Mouse (Mus musculus): ENCODE data around the gene Kctd11. TPM values are rescaled to one million over a fixed set of nuclear protein-coding genes. Genes with fewer than 3 reads are reported as not detected.

Kctd11 gene
- polyA plus RNA-seq, 1 experiment: 1.9 TPM

- Histone ChIP-seq H3K27me3 (ENCODE audit: control insufficient read depth, insufficient read depth, low read length) (no peaks in the 10 kb centered on the region), H3K4me1 (ENCODE audit: control insufficient read depth, insufficient read depth, low read length) (no peaks in the 10 kb centered on the region), H3K27ac (ENCODE audit: insufficient read depth, low read length) (no peak overlapping the region), H3K4me3 (replicated peaks; ENCODE audit: insufficient read depth, low read depth, low read length) (no peak overlapping the region)
- WGBS: 67% methylated on average over 4 of the region's 4 CpGs
- no peak for TF ChIP-seq POLR2A (IDR thresholded peaks at IDR 0.05; ENCODE audit: borderline replicate concordance, insufficient read depth, low read length)
- TF ChIP-seq CTCF (IDR thresholded peaks at IDR 0.05; ENCODE audit: borderline replicate concordance, insufficient read depth, low read depth, low read length): peak; percentile 40; the same call in 1 of the 2 replicates
- no peak for DNase-seq
These were observed 1.9 kb upstream of the Kctd11 start for GRCm38 (mm10) chr11:69883066-69883465.

GRCm38 (mm10) chr11:69881787-69882670 lies 823 bp upstream of the Kctd11 start:
- H3K27ac ChIP-seq (ENCODE audit: insufficient read depth, low read length): no peak overlapping the region
- WGBS: 60% methylated on average over 21 of the region's 21 CpGs
- H3K27me3 ChIP-seq (ENCODE audit: control insufficient read depth, insufficient read depth, low read length): no peaks in the 10 kb centered on the region
- DNase-seq: no peak
- no peaks in the 10 kb centered on the region for H3K4me1 ChIP-seq (ENCODE audit: control insufficient read depth, insufficient read depth, low read length)
- TF ChIP-seq CTCF (IDR thresholded peaks at IDR 0.05; ENCODE audit: borderline replicate concordance, insufficient read depth, low read depth, low read length): no peak
- no peak for TF ChIP-seq POLR2A (IDR thresholded peaks at IDR 0.05; ENCODE audit: borderline replicate concordance, insufficient read depth, low read length)
- H3K4me3 ChIP-seq (replicated peaks; ENCODE audit: insufficient read depth, low read depth, low read length): peak overlapping the region; percentile 57

GRCm38 (mm10) chr11:69880506-69880852 lies 727 bp downstream of the Kctd11 start:
- peak; percentile 72; the same call in 1 of the 2 replicates for TF ChIP-seq CTCF (IDR thresholded peaks at IDR 0.05; ENCODE audit: borderline replicate concordance, insufficient read depth, low read depth, low read length)
- no peak for TF ChIP-seq POLR2A (IDR thresholded peaks at IDR 0.05; ENCODE audit: borderline replicate concordance, insufficient read depth, low read length)
- under 1% methylated on average over 18 of the region's 18 CpGs for WGBS
- peak; percentile 62 to 68 for DNase-seq

GRCm38 (mm10) chr11:69879711-69880110 lies 1.5 kb downstream of the Kctd11 start:
- H3K4me3 ChIP-seq (replicated peaks; ENCODE audit: insufficient read depth, low read depth, low read length): no peak overlapping the region
- H3K27ac ChIP-seq (ENCODE audit: insufficient read depth, low read length): no peak overlapping the region
- 73% methylated on average over 15 of the region's 15 CpGs for WGBS
- TF ChIP-seq CTCF (IDR thresholded peaks at IDR 0.05; ENCODE audit: borderline replicate concordance, insufficient read depth, low read depth, low read length) (no peak), POLR2A (IDR thresholded peaks at IDR 0.05; ENCODE audit: borderline replicate concordance, insufficient read depth, low read length) (no peak)
- no peaks in the 10 kb centered on the region for H3K27me3 ChIP-seq (ENCODE audit: control insufficient read depth, insufficient read depth, low read length)
- H3K4me1 ChIP-seq (ENCODE audit: control insufficient read depth, insufficient read depth, low read length): no peaks in the 10 kb centered on the region
- DNase-seq: no peak

More at GRCm38 (mm10) chr11:69880506-69880852, 727 bp downstream of the Kctd11 start:
- Histone ChIP-seq H3K4me1 (ENCODE audit: control insufficient read depth, insufficient read depth, low read length) (no peaks in the 10 kb centered on the region), H3K4me3 (replicated peaks; ENCODE audit: insufficient read depth, low read depth, low read length) (peak overlapping the region; percentile 57), H3K27ac (ENCODE audit: insufficient read depth, low read length) (no peak overlapping the region; the same call in 1 of the 2 replicates), H3K27me3 (ENCODE audit: control insufficient read depth, insufficient read depth, low read length) (no peaks in the 10 kb centered on the region)

GRCm38 (mm10) chr11:69878952-69879351 lies 2.3 kb downstream of the Kctd11 start:
- no peak for DNase-seq
- TF ChIP-seq CTCF (IDR thresholded peaks at IDR 0.05; ENCODE audit: borderline replicate concordance, insufficient read depth, low read depth, low read length) (no peak), POLR2A (IDR thresholded peaks at IDR 0.05; ENCODE audit: borderline replicate concordance, insufficient read depth, low read length) (no peak)
- no peaks in the 10 kb centered on the region for H3K27me3 ChIP-seq (ENCODE audit: control insufficient read depth, insufficient read depth, low read length)
- no peak overlapping the region for H3K4me3 ChIP-seq (replicated peaks; ENCODE audit: insufficient read depth, low read depth, low read length)
- WGBS: 87% methylated on average over 6 of the region's 6 CpGs
- H3K27ac ChIP-seq (ENCODE audit: insufficient read depth, low read length): no peak overlapping the region
- no peaks in the 10 kb centered on the region for H3K4me1 ChIP-seq (ENCODE audit: control insufficient read depth, insufficient read depth, low read length)

GRCm38 (mm10) chr11:69878399-69878798 lies 2.8 kb downstream of the Kctd11 start:
- WGBS: 68% methylated on average over 3 of the region's 3 CpGs
- Histone ChIP-seq H3K4me1 (ENCODE audit: control insufficient read depth, insufficient read depth, low read length) (no peaks in the 10 kb centered on the region), H3K27me3 (ENCODE audit: control insufficient read depth, insufficient read depth, low read length) (no peaks in the 10 kb centered on the region), H3K4me3 (replicated peaks; ENCODE audit: insufficient read depth, low read depth, low read length) (no peak overlapping the region), H3K27ac (ENCODE audit: insufficient read depth, low read length) (no peak overlapping the region)
- no peak for TF ChIP-seq CTCF (IDR thresholded peaks at IDR 0.05; ENCODE audit: borderline replicate concordance, insufficient read depth, low read depth, low read length)
- TF ChIP-seq POLR2A (IDR thresholded peaks at IDR 0.05; ENCODE audit: borderline replicate concordance, insufficient read depth, low read length): no peak
- no peak for DNase-seq

GRCm38 (mm10) chr11:69877878-69878277 lies 3.3 kb downstream of the Kctd11 start, which contains the start of gene Tmem95:
Gene Tmem95, minus strand, starts transcription at chr11:69878018.
- DNase-seq: no peak
- no peak within 1 kb of the TSS for H3K27ac ChIP-seq (ENCODE audit: insufficient read depth, low read length)
- peak within 1 kb of the TSS; percentile 3 for H3K4me3 ChIP-seq (replicated peaks; ENCODE audit: insufficient read depth, low read depth, low read length)
- H3K4me1 ChIP-seq (ENCODE audit: control insufficient read depth, insufficient read depth, low read length): no peaks in the 10 kb centered on the region
- 74% methylated on average over 11 of the region's 11 CpGs for WGBS
- TF ChIP-seq POLR2A (IDR thresholded peaks at IDR 0.05; ENCODE audit: borderline replicate concordance, insufficient read depth, low read length) (no peak), CTCF (IDR thresholded peaks at IDR 0.05; ENCODE audit: borderline replicate concordance, insufficient read depth, low read depth, low read length) (no peak)
- no peaks in the 10 kb centered on the region for H3K27me3 ChIP-seq (ENCODE audit: control insufficient read depth, insufficient read depth, low read length)

- no peak for TF ChIP-seq POLR2A (IDR thresholded peaks at IDR 0.05; ENCODE audit: borderline replicate concordance, insufficient read depth, low read length)
- peak; percentile 83 for TF ChIP-seq CTCF (IDR thresholded peaks at IDR 0.05; ENCODE audit: borderline replicate concordance, insufficient read depth, low read depth, low read length)
- Histone ChIP-seq H3K4me3 (replicated peaks; ENCODE audit: insufficient read depth, low read depth, low read length) (peak overlapping the region; percentile 3), H3K27me3 (ENCODE audit: control insufficient read depth, insufficient read depth, low read length) (no peaks in the 10 kb centered on the region), H3K4me1 (ENCODE audit: control insufficient read depth, insufficient read depth, low read length) (no peaks in the 10 kb centered on the region), H3K27ac (ENCODE audit: insufficient read depth, low read length) (no peak overlapping the region)
- DNase-seq: peak; percentile 79 to 87
- 1% methylated on average over 12 of the region's 12 CpGs for WGBS
These were observed 4.3 kb downstream of the Kctd11 start for GRCm38 (mm10) chr11:69876867-69877266.
